Mouse (Mus musculus): ENCODE results near the gene Gm45716. TPM values are rescaled to one million over a fixed set of nuclear protein-coding genes. Genes with fewer than 3 reads are reported as not detected.

The Gm45716 gene
- polyA plus RNA-seq (2021; fragmentation: Nextera tagmentation): 7.2 and 11.2 TPM in 2 replicates
- long read RNA-seq, experiment 1, partial matches to known transcripts: 9 of 9 reads
- long read RNA-seq, experiment 1, other reads (novel, unspliced or antisense): 0 of 9 reads
- long read RNA-seq, experiment 2, partial matches to known transcripts: 16 of 16 reads
- long read RNA-seq, experiment 2, other reads (novel, unspliced or antisense): 0 of 16 reads

GRCm38 (mm10) chr11:90187441-90187840, at the start of gene Gm45716:
Gene Gm45716 (plus strand): TSS chr11:90187683.

GRCm38 (mm10) chr11:90249025-90249650, 61.7 kb downstream of the Gm45716 start, which contains the start of gene Mmd:
Gene Mmd (plus strand): TSS chr11:90249456.

Other genes starting within 250 kb of the Gm45716 start
- gene Pctp, start 184.8 kb upstream of the Gm45716 start, polyA plus RNA-seq (2021; fragmentation: Nextera tagmentation): 1.1 and 1.8 TPM in 2 replicates
- gene Tmem100, start 157.3 kb upstream of the Gm45716 start, polyA plus RNA-seq (2021; fragmentation: Nextera tagmentation): 16.9 and 17.0 TPM in 2 replicates
- 51.5 and 91.5 TPM in 2 replicates for gene Mmd, start 61.8 kb downstream of the Gm45716 start, polyA plus RNA-seq (2021; fragmentation: Nextera tagmentation)
- gene Hlf, start 203.2 kb downstream of the Gm45716 start, polyA plus RNA-seq (2021; fragmentation: Nextera tagmentation): 39.6 and 51.0 TPM in 2 replicates